Mouse (Mus musculus) heart, adult 2 months (tissue): ENCODE measurements at regions not wholly inside any gene's neighbourhood (a gene's known extent, or its start where the extent isn't known, plus 50 kb on each side); places are given as distances from the start of the nearest gene placed in this dataset.

Experiments
- CTCF ChIP-seq: fragments of 200-600 bp; IDR thresholded peaks from 2 replicates; pipeline ENCODE4 v1.8.1; 2022; ENCODE audit warnings: antibody characterized with exemption, mild to moderate bottlenecking, moderate library complexity
- EP300 ChIP-seq: fragments of 200-500 bp; IDR thresholded peaks from 2 replicates; pipeline ENCODE4 v1.6.1; 2011; ENCODE audit warnings: low read depth, low read length, control low read depth; ENCODE audit not compliant: insufficient read depth
- POLR2A ChIP-seq: fragments of 200-500 bp; IDR thresholded peaks from 2 replicates; pipeline ENCODE4 v1.6.1; 2011; ENCODE audit warnings: mild to moderate bottlenecking, low read depth, low read length, control low read depth; ENCODE audit not compliant: insufficient read depth

DNA sequence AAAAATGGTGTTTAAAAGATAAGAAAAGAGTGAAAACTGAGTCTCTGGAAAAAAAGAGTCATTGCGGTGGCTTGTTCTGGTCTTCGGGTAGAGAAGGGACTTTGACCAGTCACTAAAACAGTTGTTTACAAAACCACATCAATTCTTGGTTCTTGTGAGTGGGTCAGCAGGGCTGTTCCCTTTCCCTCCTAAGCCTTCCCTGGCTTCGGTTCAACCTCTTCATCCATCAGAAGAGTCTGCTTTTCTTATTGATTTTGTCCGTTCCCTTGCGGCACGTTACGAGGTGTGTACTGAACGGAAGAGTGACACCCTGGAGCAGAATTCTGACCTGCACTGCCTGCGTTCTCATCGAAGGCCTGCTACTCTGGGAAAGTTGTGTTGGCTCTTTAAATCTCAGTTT lies 229.1 kb upstream of the G2e3 start:
- no peak for TF ChIP-seq CTCF
- TF ChIP-seq POLR2A: no peak
- no peak for TF ChIP-seq EP300
